Mouse (Mus musculus) left cerebral cortex, postnatal 14 days (tissue): ENCODE measurements at regions not wholly inside any gene's neighbourhood (a gene's known extent, or its start where the extent isn't known, plus 50 kb on each side); places are given as distances from the start of the nearest gene placed in this dataset.

Source experiments
- DNase-seq, 2 experiments: peaks; one replicate each; pipeline ENCODE4 v3.0.0; 2021 to 2022; ENCODE audit warnings: low spot score in 2 of 2, mixed read lengths in 1 of 2
- intact Hi-C: fragments of 180-260 bp; cut with DNase I; formaldehyde crosslinking; loops from one replicate; pipeline ENCODE4 v1.15.1; 2025

GRCm38 (mm10) chr10:65342513-65342912, 1252.4 kb upstream of the Lrrtm3 start:
- DNase-seq: peak in 1 of 2 experiments; percentile 3
- intact Hi-C loops: no loop called here

- DNase-seq: no peak
- intact Hi-C loops: no loop called here
Measured at GRCm38 (mm10) chr10:65330345-65330744, 1240.3 kb upstream of the Lrrtm3 start.

- intact Hi-C loops: no loop called here
- peak in 1 of 2 experiments; percentile 2 for DNase-seq
Measured at GRCm38 (mm10) chr10:65324840-65325410, 1234.8 kb upstream of the Lrrtm3 start.

- no peak for DNase-seq
- intact Hi-C loops: no loop called here
Measured at GRCm38 (mm10) chr10:65298263-65298662, 1208.2 kb upstream of the Lrrtm3 start.
